Mouse (Mus musculus) megakaryocyte progenitor cell, adult 5-6 weeks (primary cell): ENCODE measurements around the gene Phkg2. TPM values are rescaled to one million over a fixed set of nuclear protein-coding genes. Genes with fewer than 3 reads are reported as not detected.

Experiments
- ATAC-seq: replicated peaks from 2 replicates; pipeline ENCODE4 v1.8.0; 2016; ENCODE audit warnings: mild to moderate bottlenecking, moderate TSS enrichment, inconsistent platforms; ENCODE audit not compliant: poor library complexity
- total RNA-seq, 2 experiments: library from RNA; stranded (forward) in 1 of 2; stranded (reverse) in 1 of 2; fragments of 157-497, 149-512 nt in 1 of 2; fragments of 200-1000 nt in 1 of 2; gene quantifications; 2 replicates each; pipeline versions ENCODE4 v1.2.3 to v1.2.4; 2015 to 2017

Phkg2 gene
- 27.1 and 32.3 TPM in 2 replicates for total RNA-seq (2015)
- 26.7 and 29.2 TPM in 2 replicates for total RNA-seq (2017)

- peak; percentile 99 for ATAC-seq
These were observed at the start of gene Phkg2 for GRCm38 (mm10) chr7:127572895-127573471. Gene Phkg2, plus strand, starts transcription at chr7:127573340.

GRCm38 (mm10) chr7:127541671-127542070 is 31.5 kb upstream of the Phkg2 start:
- ATAC-seq, result no peak

- ATAC-seq, result no peak
These were observed 23.9 kb upstream of the Phkg2 start for GRCm38 (mm10) chr7:127549116-127549835.

GRCm38 (mm10) chr7:127551558-127551957 is 21.6 kb upstream of the Phkg2 start:
- ATAC-seq, result no peak

GRCm38 (mm10) chr7:127560580-127560979 is 12.6 kb upstream of the Phkg2 start:
- ATAC-seq, result no peak

GRCm38 (mm10) chr7:127561340-127561858 is 11.7 kb upstream of the Phkg2 start, which contains the start of gene Tmem265:
Gene Tmem265, plus strand, starts transcription at chr7:127561390.
- ATAC-seq, result no peak

- no peak for ATAC-seq
These were observed 8.6 kb upstream of the Phkg2 start for GRCm38 (mm10) chr7:127564381-127565150.

GRCm38 (mm10) chr7:127573503-127574008 is 416 bp downstream of the Phkg2 start:
- ATAC-seq, result no peak

- no peak for ATAC-seq
These were observed 975 bp downstream of the Phkg2 start for GRCm38 (mm10) chr7:127574115-127574514.

GRCm38 (mm10) chr7:127583260-127583659 is 10.1 kb downstream of the Phkg2 start:
- ATAC-seq, result no peak

GRCm38 (mm10) chr7:127585031-127585430 is 11.9 kb downstream of the Phkg2 start:
- no peak for ATAC-seq

- peak; percentile 21; the same call in 1 of the 2 replicates for ATAC-seq
These were observed 13.0 kb downstream of the Phkg2 start for GRCm38 (mm10) chr7:127586149-127586548.

GRCm38 (mm10) chr7:127587196-127587595 is 14.1 kb downstream of the Phkg2 start:
- ATAC-seq, result no peak

GRCm38 (mm10) chr7:127588011-127588871 is 15.1 kb downstream of the Phkg2 start, which contains the start of the genes Ccdc189 and Rnf40:
Gene Ccdc189, minus strand, starts transcription at chr7:127588595.
Gene Rnf40, plus strand, starts transcription at chr7:127588767.
- ATAC-seq, result peak; percentile 90

- no peak for ATAC-seq
These were observed 15.8 kb downstream of the Phkg2 start for GRCm38 (mm10) chr7:127588901-127589300.

GRCm38 (mm10) chr7:127589637-127590036 is 16.5 kb downstream of the Phkg2 start:
- no peak for ATAC-seq

- ATAC-seq, result no peak
These were observed 18.0 kb downstream of the Phkg2 start for GRCm38 (mm10) chr7:127591108-127591507.

GRCm38 (mm10) chr7:127592575-127592974 is 19.4 kb downstream of the Phkg2 start:
- no peak for ATAC-seq

GRCm38 (mm10) chr7:127596747-127597146 is 23.6 kb downstream of the Phkg2 start:
- ATAC-seq, result no peak

GRCm38 (mm10) chr7:127600612-127601011 is 27.5 kb downstream of the Phkg2 start:
- ATAC-seq, result no peak
